Mouse (Mus musculus): ENCODE data around the gene Hmgxb4.

DNA sequence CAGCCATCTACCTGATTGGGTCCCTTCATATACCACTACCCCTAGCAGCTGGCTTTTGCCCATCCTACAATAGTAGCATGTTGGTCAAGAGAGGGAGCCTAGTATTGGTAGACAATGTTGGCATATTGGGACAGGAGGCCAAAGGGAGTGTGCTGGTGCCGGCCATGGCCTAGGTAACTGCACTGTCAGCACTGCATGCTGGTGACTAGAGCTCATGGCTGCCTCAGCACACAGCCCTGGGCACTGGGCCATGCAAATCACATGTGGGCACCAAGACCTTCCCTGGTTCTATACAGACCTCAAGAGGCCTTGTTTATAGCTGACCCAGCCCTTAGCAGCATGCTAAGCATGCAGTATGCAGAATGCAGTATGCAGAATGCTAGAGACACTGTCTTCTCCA, 77.1 kb downstream of the Hmgxb4 start:
- TF ChIP-seq CTCF (IDR thresholded peaks at IDR 0.05; ENCODE audit: control insufficient read depth, insufficient read depth, insufficient replicate concordance, low read depth, low read length) = no peak
- no peak for TF ChIP-seq POLR2A (IDR thresholded peaks at IDR 0.05; ENCODE audit: control insufficient read depth, low read depth, low read length)
